Mouse (Mus musculus): ENCODE data around the gene Rev3l. TPM values are rescaled to one million over a fixed set of nuclear protein-coding genes. Genes with fewer than 3 reads are reported as not detected.

Rev3l gene
- total and polyA plus RNA-seq, 3 experiments: 6.9 to 71.5 (median 12.4) TPM

DNA sequence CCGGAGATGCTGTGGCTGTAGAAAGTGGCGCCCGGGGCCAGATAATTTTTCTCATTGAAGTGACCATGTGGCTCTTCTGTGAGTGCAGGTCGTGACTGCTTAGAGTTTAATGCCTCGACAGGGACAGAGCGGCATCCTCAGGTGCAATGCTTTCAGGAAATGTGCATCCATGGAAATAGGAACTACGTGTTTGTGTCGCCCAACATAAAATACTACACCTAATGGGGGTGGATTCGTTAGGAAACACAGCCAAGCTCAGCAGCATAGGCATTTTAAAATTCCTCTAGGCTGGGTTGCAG is 1.1 kb downstream of the Rev3l start (continued):
- peak; percentile 83; the same call in 1 of the 2 replicates for TF ChIP-seq CHD1 (IDR thresholded peaks at IDR 0.05; ENCODE audit: low read depth, low read length)
- no peak for TF ChIP-seq NRF1 (IDR thresholded peaks at IDR 0.05; ENCODE audit: insufficient read depth, low read depth, low read length, poor library complexity, severe bottlenecking)
- no peak for TF ChIP-seq TBP (IDR thresholded peaks at IDR 0.05; ENCODE audit: low read depth, low read length)
- no peak for TF ChIP-seq MYB (IDR thresholded peaks at IDR 0.05; ENCODE audit: low read depth, low read length)
- TF ChIP-seq MEF2A (IDR thresholded peaks at IDR 0.05; ENCODE audit: extremely low read depth, insufficient replicate concordance, low read depth, low read length, poor library complexity, severe bottlenecking): no peak
- no peak for TF ChIP-seq ZC3H11A (IDR thresholded peaks at IDR 0.05; ENCODE audit: low read depth, low read length)
- no peak for TF ChIP-seq MAZ (IDR thresholded peaks at IDR 0.05; ENCODE audit: low read depth, low read length)
- no peak for TF ChIP-seq NELFE (IDR thresholded peaks at IDR 0.05; ENCODE audit: low read depth, low read length)
- TF ChIP-seq GABPA (IDR thresholded peaks at IDR 0.05; ENCODE audit: low read depth, low read length): no peak
- TF ChIP-seq RAD21 (IDR thresholded peaks at IDR 0.05; ENCODE audit: low read depth, low read length): no peak
- TF ChIP-seq POLR2AphosphoS5 (IDR thresholded peaks at IDR 0.05; ENCODE audit: borderline replicate concordance, low read depth, low read length): no peak
- TF ChIP-seq USF2 (IDR thresholded peaks at IDR 0.05; ENCODE audit: borderline replicate concordance in 1 of 2, insufficient read depth in 1 of 2, low read depth in 1 of 2, low read length in 2 of 2): no peak
- TF ChIP-seq EP300 (IDR thresholded peaks at IDR 0.05; ENCODE audit: low read depth in 1 of 2, low read length in 2 of 2): peak in 1 of 2 experiments; percentile 46; a peak in 2 of 4 replicates
- TF ChIP-seq RCOR1 (IDR thresholded peaks at IDR 0.05; ENCODE audit: low read depth, low read length): 0 out of 2 replicates have a peak, but pooled peaks have one; percentile 19
- TF ChIP-seq UBTF (IDR thresholded peaks at IDR 0.05; ENCODE audit: borderline replicate concordance, insufficient read depth, low read depth, low read length): no peak
- no peak for TF ChIP-seq POLR2AphosphoS2 (IDR thresholded peaks at IDR 0.05; ENCODE audit: low read length)
- TF ChIP-seq MYC (IDR thresholded peaks at IDR 0.05; ENCODE audit: low read depth, low read length): peak; percentile 43; the same call in 1 of the 2 replicates
- peak; percentile 61; the same call in 1 of the 2 replicates for TF ChIP-seq MXI1 (IDR thresholded peaks at IDR 0.05; ENCODE audit: low read depth, low read length)
- TF ChIP-seq CTCF (IDR thresholded peaks at IDR 0.05 in 2 of 3, conservative IDR thresholded peaks at IDR 0.05 in 1 of 3; ENCODE audit: control insufficient read depth in 1 of 3, insufficient read depth in 1 of 3, low read depth in 2 of 3, low read length in 3 of 3, poor library complexity in 1 of 3, severe bottlenecking in 1 of 3): peak in 1 of 3 experiments; percentile 25; a peak in 1 of 6 replicates
- TF ChIP-seq ELF1 (IDR thresholded peaks at IDR 0.05; ENCODE audit: low read depth, low read length): no peak
- TF ChIP-seq BHLHE40 (IDR thresholded peaks at IDR 0.05; ENCODE audit: borderline replicate concordance, low read depth, low read length): no peak

DNA sequence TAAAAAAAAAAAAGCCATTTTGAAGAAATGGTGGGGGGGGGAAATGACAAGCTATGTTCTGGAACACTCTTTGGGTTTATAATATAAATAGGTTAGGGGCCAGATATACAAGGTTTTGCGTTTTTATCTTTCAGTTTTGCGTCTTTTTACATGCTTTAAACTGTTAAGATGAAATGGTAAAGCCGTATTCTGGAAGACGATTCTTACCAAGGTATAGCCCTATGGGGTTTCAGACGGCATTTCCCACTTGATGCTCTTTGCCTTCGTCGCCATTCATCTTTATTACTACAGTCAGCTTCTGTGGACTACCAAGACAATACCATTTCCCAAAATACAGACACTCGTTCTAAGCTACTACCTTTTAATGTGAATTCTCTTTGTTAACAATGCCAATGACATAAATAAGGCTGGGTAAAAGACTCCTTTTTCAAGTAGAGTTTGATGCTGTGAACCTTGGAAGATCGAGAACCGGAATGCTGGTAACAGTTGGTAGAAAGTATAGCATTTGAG is 1.6 kb downstream of the Rev3l start:
- peaks cover 0 to 15% of the 10 kb centered on the region in 2 experiments; a peak in 2 of 4 replicates for H3K36me3 ChIP-seq (ENCODE audit: control insufficient read depth in 1 of 2, insufficient read depth in 2 of 2, low read length in 2 of 2)

More for the DNA sequence above, 1.6 kb downstream of the Rev3l start:
- Histone ChIP-seq H3K79me2 (ENCODE audit: control insufficient read depth, insufficient read depth, low read length, poor library complexity) (peaks cover 42% of the 10 kb centered on the region), H3K9ac (ENCODE audit: control insufficient read depth, low read depth, low read length, poor library complexity, severe bottlenecking) (peak overlapping the region; percentile 97), H3K4me3 (ENCODE audit: control insufficient read depth in 1 of 2, insufficient read depth in 1 of 2, low read depth in 2 of 2, low read length in 2 of 2) (peak overlapping the region; percentile 74 to 89), H3K4me1 (ENCODE audit: control insufficient read depth in 1 of 2, insufficient read depth in 2 of 2, low read length in 2 of 2) (peaks cover 0 to 5% of the 10 kb centered on the region in 2 experiments; a peak in 2 of 4 replicates), H3K27ac (ENCODE audit: control insufficient read depth, low read depth, low read length) (peak overlapping the region; percentile 87), H3K27me3 (ENCODE audit: control insufficient read depth in 1 of 2, insufficient read depth in 2 of 2, low read length in 2 of 2) (no peaks in the 10 kb centered on the region), H3K9me3 (replicated peaks; ENCODE audit: insufficient read depth, low read length) (no peaks in the 10 kb centered on the region)
- peak; percentile 45 for DNase-seq (ENCODE audit: low read depth, low spot score)
- TF ChIP-seq CHD1 (IDR thresholded peaks at IDR 0.05; ENCODE audit: low read depth, low read length) (0 out of 2 replicates have a peak, but pooled peaks have one; percentile 14), TCF12 (IDR thresholded peaks at IDR 0.05; ENCODE audit: low read depth, low read length) (no peak)

Data from MEL (cell line).